Mouse (Mus musculus): ENCODE measurements around the gene Nod1.

- TF ChIP-seq GATA1 (IDR thresholded peaks at IDR 0.05; ENCODE audit: borderline replicate concordance, low read length) (no peak), FLI1 (IDR thresholded peaks at IDR 0.05; ENCODE audit: low read length) (no peak)
Measured at GRCm38 (mm10) chr6:54988141-54988540, 15.7 kb upstream of the Nod1 start.

Measured in megakaryocyte, embryonic 14.5 days (primary cell).